Mouse (Mus musculus): Measurements from ENCODE around the gene Hoxb5.

Hoxb5 gene

DNA sequence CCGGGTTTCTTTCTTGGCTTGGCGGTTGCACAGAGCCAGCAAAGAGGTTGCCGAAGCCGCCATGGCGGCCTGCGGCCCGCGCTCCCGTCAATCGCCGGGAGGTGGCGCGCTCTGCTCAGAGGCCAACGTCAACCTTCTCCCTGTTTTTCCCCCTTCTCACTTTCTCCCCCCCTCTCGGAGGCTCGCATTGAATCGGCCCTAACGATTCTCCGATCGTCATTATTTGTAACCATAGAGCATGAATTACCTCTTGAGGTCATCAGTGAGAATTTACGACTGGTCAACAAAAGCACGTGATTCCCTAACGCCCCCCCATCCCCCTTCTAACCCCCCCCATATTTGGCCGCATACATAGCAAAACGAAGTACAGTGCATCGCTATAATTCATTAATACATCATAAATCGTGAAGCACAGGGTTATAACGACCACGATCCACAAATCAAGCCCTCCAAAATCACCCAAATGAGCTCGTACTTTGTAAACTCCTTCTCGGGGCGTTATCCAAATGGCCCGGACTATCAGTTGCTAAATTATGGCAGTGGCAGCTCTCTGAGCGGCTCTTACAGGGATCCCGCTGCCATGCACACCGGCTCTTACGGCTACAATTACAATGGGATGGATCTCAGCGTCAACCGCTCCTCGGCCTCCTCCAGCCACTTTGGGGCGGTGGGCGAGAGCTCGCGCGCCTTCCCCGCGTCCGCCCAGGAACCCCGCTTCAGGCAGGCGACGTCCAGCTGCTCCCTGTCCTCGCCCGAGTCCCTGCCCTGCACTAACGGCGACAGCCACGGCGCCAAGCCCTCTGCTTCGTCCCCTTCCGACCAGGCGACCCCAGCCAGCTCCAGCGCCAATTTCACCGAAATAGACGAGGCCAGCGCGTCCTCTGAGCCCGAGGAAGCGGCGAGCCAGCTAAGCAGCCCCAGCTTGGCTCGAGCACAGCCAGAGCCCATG is at the start of gene Hoxb5:
TSS of gene Hoxb5 (plus strand) at position 186 of the 949 bp plus-strand sequence.
- in situ Hi-C loops (cut with MboI, MseI) = no loop called here

DNA sequence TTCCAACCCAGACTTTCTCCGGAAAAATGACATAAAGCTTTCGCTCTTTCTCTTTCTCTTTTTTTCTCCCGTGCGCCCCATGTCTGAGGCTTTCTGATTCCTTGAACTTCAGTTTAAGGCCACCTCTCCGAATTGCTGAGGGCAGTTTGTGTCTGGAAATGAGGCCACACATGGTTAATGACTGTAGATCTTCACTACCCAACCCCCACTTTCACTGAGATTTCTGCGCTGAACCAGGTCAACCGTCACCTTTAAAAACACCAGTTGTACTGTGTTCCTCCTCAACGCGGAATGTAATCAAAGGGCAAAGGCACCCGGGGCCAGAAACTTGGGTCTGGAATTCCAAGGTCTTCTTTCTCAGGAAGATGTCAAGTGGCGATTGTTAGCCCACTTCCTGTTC is 48.9 kb upstream of the Hoxb5 start:
- in situ Hi-C loops (cut with MboI, MseI) = no loop called here

- in situ Hi-C loops (cut with MboI, MseI) = no loop called here
Measured at GRCm38 (mm10) chr11:96255111-96255995, 47.8 kb upstream of the Hoxb5 start.

GRCm38 (mm10) chr11:96255996-96256445 is 47.1 kb upstream of the Hoxb5 start:
- in situ Hi-C loops (cut with MboI, MseI) = no loop called here

- in situ Hi-C loops (cut with MboI, MseI) = no loop called here
Measured at GRCm38 (mm10) chr11:96257141-96257540, 46.0 kb upstream of the Hoxb5 start.

DNA sequence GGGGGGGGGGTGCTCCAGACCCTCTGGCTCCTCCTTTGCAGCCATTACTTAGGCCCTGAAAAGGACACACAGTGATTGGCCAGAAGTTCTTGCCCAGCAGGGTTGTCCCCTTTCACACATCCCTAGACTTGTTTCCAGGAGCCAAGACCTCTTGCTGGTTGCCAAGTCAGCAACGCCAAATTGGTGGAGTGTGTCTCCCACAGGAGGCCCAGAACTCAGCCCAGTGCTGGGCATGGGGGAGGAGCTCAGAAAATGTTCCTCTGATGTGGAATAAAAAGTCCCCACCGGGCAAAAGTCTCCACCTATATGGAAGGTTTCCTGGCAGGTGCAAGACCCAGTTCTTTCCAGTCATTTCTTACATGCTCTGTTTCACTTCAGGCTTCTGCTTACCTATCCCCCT is 44.1 kb upstream of the Hoxb5 start:
- in situ Hi-C loops (cut with MboI, MseI) = no loop called here

DNA sequence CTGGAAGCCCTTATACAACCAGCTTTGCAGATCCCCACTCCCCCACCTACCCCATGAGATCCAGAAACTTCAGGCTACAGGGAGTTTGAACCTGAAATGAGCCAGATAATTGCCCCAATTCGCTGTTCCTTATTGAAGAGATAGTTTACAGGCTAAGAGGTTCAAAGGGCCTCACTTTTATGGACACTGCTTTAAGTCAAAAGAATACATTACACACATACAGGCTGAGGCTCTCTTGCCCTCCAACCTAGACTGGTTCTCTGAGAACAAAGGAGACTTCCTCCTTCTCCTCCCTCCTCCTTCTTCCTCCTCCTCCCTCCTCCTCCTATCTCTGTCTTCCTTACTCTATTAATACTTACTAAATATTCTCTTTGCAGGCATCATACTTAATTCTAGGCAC is 43.6 kb upstream of the Hoxb5 start:
- in situ Hi-C loops (cut with MboI, MseI) = no loop called here

DNA sequence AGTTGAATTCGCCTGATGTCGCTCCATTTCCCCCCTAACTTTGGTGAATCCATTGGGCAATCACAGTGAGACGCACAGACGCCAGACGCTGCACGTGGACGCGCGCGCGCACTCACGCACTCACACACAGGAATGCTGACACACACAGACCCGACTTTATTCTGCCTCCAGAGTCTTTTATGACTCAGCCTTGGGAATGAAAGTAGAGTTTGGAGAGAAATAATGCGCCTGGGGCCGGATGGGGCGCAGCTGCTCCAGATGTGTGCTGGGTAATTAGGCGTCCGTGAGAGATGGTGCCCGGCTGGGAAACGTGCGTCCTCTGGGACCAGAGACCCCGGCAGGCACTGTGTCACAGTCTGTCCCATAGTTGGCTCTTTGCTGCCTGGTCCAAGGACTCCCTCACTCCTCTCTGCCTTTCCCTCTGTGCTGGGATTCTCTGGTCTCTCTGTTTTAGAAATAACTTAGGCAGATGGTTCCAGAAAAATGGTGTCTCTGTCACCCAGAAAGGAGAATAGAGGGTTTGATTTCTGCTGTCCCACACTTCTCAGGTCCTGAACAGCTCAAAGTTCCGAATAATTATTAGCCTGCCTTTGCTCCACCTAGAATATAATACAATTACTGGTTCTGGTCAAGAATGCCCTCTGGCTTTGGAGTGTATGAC is 42.7 kb upstream of the Hoxb5 start:
- in situ Hi-C loops (cut with MboI, MseI) = no loop called here

GRCm38 (mm10) chr11:96261323-96261890 is 41.7 kb upstream of the Hoxb5 start:
- in situ Hi-C loops (cut with MboI, MseI) = no loop called here

- in situ Hi-C loops (cut with MboI, MseI) = no loop called here
Measured at GRCm38 (mm10) chr11:96262262-96262830, 40.8 kb upstream of the Hoxb5 start.

- in situ Hi-C loops (cut with MboI, MseI) = no loop called here
Measured at GRCm38 (mm10) chr11:96263636-96264389, 39.3 kb upstream of the Hoxb5 start.

DNA sequence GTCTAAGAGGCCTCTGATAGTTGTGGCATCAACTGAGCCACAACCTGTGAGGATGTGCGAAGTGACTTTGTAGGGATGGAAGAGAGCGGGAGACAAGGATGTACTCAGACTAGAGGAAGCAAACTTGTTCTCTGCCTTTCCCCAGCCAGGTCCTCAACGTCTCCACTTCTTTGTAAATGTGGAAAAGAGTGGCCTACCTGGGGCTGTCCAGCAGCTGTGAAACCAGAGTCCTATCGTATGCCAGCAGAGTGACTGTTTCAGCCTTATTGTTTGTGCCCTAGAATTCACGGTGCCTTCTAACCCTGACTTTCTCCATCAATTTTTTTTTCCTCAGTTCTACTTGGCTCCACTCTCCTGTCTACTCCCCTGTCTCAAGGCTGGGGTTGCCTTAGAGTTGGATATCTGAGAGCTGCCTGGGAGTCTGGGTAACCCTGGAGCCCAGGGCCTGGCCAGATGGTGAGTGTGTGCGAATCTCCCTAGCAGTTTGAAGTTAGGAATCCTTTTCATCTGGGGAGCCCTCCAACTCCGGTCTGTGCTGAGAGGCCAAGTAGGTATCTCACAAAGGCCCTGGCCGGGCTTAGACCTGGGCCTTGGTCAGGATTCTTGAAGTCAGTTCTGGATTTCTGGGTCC is 38.6 kb upstream of the Hoxb5 start:
- in situ Hi-C loops (cut with MboI, MseI) = no loop called here

DNA sequence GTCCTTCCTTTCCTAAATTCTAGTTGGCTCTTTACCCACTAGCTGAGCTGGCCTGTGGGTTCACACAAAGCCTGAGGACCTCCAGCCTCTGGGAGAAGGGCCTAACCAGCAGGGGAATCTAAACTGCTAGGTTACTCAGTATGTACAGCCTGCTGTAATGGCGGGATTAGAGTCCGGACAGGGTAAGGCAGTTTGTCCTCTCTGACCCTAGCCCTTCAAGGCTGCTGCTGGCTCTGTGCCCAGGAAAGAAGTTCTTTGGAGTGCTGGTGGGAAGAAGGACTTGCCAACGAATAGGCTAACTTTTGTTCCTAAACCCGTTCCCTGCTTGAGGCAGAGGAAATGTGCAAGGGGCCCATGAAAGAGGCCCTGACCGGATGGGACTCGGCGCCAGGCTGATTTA is 37.2 kb upstream of the Hoxb5 start:
- in situ Hi-C loops (cut with MboI, MseI) = no loop called here

DNA sequence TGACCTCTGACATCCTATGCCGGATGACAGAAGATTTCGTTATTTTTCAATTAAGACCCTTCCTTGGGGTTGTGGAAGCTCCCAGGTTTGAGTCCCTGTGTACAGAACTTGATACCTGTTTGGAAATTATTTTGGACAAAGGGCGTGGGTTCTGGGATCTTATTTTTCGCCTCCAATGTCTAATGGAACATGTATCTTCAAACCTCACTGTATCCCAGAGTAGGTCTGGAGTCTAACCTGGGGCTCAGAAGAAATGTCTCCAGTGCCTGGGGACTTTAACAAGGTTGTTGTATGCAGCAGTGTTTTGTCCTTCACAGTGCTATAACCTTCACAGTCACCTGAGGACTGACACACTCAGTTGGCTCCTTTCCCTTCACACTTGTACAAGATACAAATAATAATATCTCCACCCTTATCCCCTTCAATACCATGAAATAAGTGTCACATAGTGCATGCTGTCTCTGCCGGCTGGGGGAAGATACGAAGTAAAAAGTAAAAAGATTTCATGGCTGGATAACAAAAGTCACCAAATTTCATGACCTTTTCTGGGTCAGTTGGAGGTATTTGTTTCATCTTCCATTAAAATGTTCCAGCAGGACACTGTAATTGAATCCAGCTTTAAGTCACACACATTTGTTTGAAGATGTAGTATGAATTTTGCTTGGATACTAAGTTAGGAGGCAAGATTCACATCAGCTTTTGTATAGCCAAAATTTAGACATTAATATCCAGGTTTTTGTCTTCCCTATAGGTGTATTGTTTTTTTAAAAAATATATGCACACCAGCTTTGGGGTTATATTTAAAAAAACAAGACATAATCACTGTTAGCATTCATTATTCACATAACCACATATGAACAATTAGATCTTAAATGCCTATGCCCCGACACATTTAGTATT is 35.9 kb upstream of the Hoxb5 start:
- in situ Hi-C loops (cut with MboI, MseI) = no loop called here

DNA sequence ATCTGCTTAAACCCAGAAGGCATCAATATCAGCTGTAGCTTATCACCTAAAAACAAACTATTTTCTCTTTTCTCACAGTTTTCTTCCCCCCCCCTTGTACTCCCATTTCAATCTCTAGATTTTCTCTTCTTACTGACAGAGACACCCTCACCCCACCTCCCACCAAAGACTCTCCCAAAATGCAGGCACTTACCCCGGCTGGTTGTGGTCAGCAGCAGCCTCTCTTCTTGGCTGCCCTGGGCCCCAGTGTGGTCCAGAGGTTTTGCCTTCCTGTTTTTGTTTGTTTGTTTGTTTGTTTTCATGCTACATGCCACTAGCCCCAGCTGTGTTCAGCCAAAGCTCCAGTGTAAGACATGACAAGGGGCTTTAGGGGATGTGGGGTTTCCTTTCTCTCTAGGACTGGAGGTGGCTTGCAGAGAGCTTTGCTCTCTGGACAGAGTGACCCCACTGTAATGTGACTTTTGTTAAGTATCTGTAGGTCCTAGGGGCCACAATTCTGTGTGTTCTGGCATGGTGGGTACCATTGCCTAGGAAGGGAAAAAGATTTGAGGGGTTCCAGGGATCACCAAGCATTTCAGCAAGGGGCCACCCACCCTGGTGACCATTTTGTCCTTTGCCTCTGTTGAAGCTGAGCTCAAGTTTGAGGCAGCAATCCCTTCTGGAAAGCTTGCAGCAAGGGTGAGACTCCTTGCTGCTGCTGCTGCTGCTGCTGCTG is 34.9 kb upstream of the Hoxb5 start:
- in situ Hi-C loops (cut with MboI, MseI) = no loop called here

DNA sequence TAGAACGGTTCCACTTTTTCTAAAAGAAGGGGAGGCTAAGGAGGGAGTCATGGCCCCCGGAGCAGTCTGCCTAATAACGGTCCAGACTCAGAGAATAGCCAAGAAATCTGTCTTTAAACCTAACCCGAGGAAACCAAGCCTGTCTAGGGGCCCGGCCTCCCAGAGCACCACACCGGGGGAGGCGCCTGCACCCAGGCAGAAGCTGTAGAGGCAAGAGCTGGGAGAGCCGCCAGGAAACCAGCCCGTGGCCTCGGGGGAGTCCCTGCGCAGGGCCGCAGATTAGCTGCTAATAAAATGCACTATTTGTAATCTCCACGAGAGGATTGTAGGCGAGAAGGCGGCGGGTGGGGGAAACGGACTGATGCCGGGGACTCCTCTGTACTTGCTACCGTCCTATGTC is 33.3 kb upstream of the Hoxb5 start:
- in situ Hi-C loops (cut with MboI, MseI) = no loop called here

DNA sequence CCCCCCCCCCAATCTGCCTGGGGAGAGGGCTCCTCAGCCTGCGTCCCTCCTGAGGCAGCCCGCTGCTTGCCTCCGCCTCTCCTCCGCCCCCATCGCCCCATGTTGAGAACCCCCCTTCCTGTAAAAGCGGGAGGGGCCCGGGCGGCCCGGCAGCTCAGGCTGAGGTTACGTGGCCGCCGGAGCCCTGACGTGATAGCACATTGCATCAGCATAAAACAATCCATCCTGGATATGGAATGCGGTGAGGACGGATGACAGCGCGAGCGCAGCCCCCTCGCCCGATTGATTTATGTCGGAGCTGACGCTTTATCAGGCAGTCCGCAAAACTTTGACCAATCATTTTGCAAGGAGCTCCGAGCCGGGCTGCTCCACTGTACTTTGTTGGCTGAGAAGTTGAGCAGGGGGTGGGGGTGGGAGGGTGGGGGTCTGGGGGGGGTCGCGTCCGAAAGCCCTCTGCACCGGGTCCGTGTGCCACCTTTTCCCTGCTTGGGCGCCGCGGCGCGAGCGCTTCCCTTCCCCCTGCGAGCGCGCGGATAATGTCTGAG is 32.1 kb upstream of the Hoxb5 start, which contains the start of gene Hoxb9:
TSS of gene Hoxb9 (plus strand) at position 462 of the 545 bp plus-strand sequence.
- in situ Hi-C loops (cut with MboI, MseI) = no loop called here

GRCm38 (mm10) chr11:96271541-96272011 is 31.6 kb upstream of the Hoxb5 start:
- in situ Hi-C loops (cut with MboI, MseI) = no loop called here

Data from T-helper 2 cell (primary cell).